Mouse (Mus musculus): ENCODE measurements around the gene Podxl.

DNA sequence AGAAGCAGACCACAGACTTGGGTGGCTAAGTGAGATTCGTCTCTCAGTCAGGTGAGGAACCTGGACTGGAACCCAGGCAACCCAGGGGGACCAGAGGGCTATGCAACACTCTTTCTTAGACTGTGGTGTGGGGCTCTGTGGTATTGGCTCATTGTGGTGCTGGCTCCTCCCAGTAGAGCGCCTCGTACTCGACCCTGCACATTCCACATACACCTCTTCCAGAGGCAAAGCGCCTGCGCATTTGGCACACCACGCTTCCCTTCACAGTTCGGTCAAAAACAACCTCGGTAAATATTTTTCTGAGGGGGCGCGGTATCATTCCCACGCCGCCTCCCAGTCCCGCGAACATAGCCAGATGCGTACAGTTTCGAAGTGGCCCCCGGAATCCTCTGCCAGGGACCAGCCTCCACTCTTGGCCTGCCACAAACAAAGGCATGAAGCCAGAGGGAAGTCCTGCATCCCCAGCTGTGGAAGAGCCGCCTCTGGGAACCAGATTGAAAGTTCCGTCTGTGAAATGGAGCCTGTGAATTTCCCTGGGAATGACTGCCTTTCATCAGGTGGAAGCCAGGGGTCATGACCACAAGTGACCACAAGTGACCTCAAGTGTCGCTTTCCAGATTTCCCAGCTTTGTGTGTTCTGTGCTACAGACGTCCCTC, 12.8 kb downstream of the Podxl start:
- TF ChIP-seq CTCF (IDR thresholded peaks at IDR 0.05; ENCODE audit: low read depth, low read length), result no peak
- no peak for TF ChIP-seq POLR2A (IDR thresholded peaks at IDR 0.05; ENCODE audit: borderline replicate concordance, low read depth, low read length)
